Mouse (Mus musculus): ENCODE measurements around the gene Gm3633. TPM values are rescaled to one million over a fixed set of nuclear protein-coding genes. Genes with fewer than 3 reads are reported as not detected.

The Gm3633 gene
- total RNA-seq (2023) = not detected

GRCm38 (mm10) chr14:42641817-42642216 is at the start of gene Gm3633:
TSS of gene Gm3633 (minus strand) at chr14:42641917.

GRCm38 (mm10) chr14:42655638-42656037 is 13.9 kb upstream of the Gm3633 start, which contains the start of gene Gm10378:
TSS of gene Gm10378 (plus strand) at chr14:42655938.

GRCm38 (mm10) chr14:42599782-42600181 is 41.9 kb downstream of the Gm3633 start, which contains the start of gene Gm17124:
TSS of gene Gm17124 (minus strand) at chr14:42599882.

Other genes starting within 250 kb of the Gm3633 start
- not detected for gene Gm8005, start 202.2 kb downstream of the Gm3633 start, total RNA-seq (2023)
- not detected for gene Gm8011, start 178.0 kb downstream of the Gm3633 start, total RNA-seq (2023)
- gene Gm8020, start 139.6 kb downstream of the Gm3633 start, total RNA-seq (2023) = not detected
- not detected for gene Gm8024, start 117.6 kb downstream of the Gm3633 start, total RNA-seq (2023)
- gene Gm17124, start 42.0 kb downstream of the Gm3633 start, total RNA-seq (2023) = not detected
- gene Gm10378, start 14.0 kb upstream of the Gm3633 start, total RNA-seq (2023) = not detected
- not detected for gene Gm3015, start 126.9 kb upstream of the Gm3633 start, total RNA-seq (2023)
- gene Gm10377, start 156.1 kb upstream of the Gm3633 start, total RNA-seq (2023) = not detected
- not detected for gene Gm21977, start 211.6 kb upstream of the Gm3633 start, total RNA-seq (2023)

Measured in neutrophil, adult 83 days (primary cell).